Mouse (Mus musculus) kidney, adult 2 months (tissue): ENCODE results near the gene Rab20. TPM values are rescaled to one million over a fixed set of nuclear protein-coding genes. Genes with fewer than 3 reads are reported as not detected.

Experiments used
- DNase-seq: peaks from one replicate; pipeline ENCODE4 v3.0.0; 2021
- H3K27ac ChIP-seq: fragments of 200-500 bp; 2 replicates; pipeline ENCODE4 v1.5.1; 2012; ENCODE audit warnings: low read depth, low read length, control low read depth, inconsistent platforms; ENCODE audit not compliant: insufficient read depth
- H3K27me3 ChIP-seq: fragments of 200-500 bp; replicated peaks from 2 replicates; pipeline ENCODE4 v1.6.1; 2012; ENCODE audit warnings: mild to moderate bottlenecking, moderate library complexity, low read length, inconsistent platforms; ENCODE audit not compliant: control insufficient read depth, insufficient read depth
- H3K36me3 ChIP-seq: fragments of 200-500 bp; 2 replicates; pipeline ENCODE4 v1.6.1; 2012; ENCODE audit warnings: mild to moderate bottlenecking, moderate library complexity, low read length, inconsistent platforms; ENCODE audit not compliant: control insufficient read depth, insufficient read depth
- H3K4me1 ChIP-seq: fragments of 200-500 bp; 2 replicates; pipeline ENCODE4 v1.6.1; 2011; ENCODE audit warnings: low read length; ENCODE audit not compliant: control insufficient read depth, insufficient read depth
- H3K4me3 ChIP-seq: fragments of 200-500 bp; 2 replicates; pipeline ENCODE4 v1.5.1; 2011; ENCODE audit warnings: mild to moderate bottlenecking, low read depth, low read length, control low read depth; ENCODE audit not compliant: insufficient read depth
- CTCF ChIP-seq: fragments of 200-500 bp; conservative IDR thresholded peaks from 2 replicates; pipeline ENCODE4 v1.5.1; 2011; ENCODE audit warnings: low read depth, mild to moderate bottlenecking, control low read depth, low read length, moderate library complexity, mixed read lengths; ENCODE audit not compliant: insufficient read depth, insufficient read length
- POLR2A ChIP-seq: fragments of 200-500 bp; IDR thresholded peaks from one replicate; pipeline ENCODE4 v1.6.1; 2011; ENCODE audit warnings: low read depth, low read length, control low read depth
- WGBS: fragments of 180-500 bp; shearing (Covaris S2); methylation state at CpG from one replicate; pipeline ENCODE4 v1.1.7; 2018; 5-methylcytosine and 5-hydroxymethylcytosine counted together
- polyA plus RNA-seq: library from polyadenylated mRNA; depleted of rRNA; stranded (reverse); fragments of >200 nt; gene quantifications from 2 replicates; pipeline ENCODE4 v1.2.3, GENCODE M21; 2012

Rab20 gene
- polyA plus RNA-seq, 1 experiment, result 76.5 TPM

DNA sequence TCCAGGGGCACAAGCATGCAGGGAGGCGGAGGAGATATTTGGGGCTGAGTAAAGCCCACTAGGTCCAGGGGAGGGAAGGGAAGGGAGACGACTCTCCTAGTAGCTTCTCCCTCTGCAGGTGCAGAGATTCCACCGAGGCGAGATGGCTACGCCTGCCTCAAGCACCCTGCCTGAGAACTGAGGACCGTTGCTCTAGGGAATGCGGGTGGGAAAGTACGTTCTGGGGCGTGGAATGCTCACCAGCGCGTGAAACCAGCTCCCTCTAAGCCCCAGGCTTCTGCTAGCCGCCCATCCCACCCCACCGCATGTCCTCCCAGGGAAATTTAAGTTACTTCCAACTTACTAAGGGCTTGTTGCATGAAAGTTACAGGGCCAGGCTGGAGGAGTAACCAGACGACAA is 1.1 kb upstream of the Rab20 start:
- peak overlapping the region; percentile 75; the same call in 1 of the 2 replicates for H3K4me3 ChIP-seq
- peak; percentile 65 for DNase-seq
- H3K27ac ChIP-seq, result peak overlapping the region; percentile 80
- H3K36me3 ChIP-seq, result no peaks in the 10 kb centered on the region
- peaks cover 28% of the 10 kb centered on the region for H3K4me1 ChIP-seq
- no peak for TF ChIP-seq CTCF
- TF ChIP-seq POLR2A, result no peak
- 22% methylated on average over 14 of the region's 14 CpGs for whole genome bisulfite sequencing
- H3K27me3 ChIP-seq, result no peaks in the 10 kb centered on the region

DNA sequence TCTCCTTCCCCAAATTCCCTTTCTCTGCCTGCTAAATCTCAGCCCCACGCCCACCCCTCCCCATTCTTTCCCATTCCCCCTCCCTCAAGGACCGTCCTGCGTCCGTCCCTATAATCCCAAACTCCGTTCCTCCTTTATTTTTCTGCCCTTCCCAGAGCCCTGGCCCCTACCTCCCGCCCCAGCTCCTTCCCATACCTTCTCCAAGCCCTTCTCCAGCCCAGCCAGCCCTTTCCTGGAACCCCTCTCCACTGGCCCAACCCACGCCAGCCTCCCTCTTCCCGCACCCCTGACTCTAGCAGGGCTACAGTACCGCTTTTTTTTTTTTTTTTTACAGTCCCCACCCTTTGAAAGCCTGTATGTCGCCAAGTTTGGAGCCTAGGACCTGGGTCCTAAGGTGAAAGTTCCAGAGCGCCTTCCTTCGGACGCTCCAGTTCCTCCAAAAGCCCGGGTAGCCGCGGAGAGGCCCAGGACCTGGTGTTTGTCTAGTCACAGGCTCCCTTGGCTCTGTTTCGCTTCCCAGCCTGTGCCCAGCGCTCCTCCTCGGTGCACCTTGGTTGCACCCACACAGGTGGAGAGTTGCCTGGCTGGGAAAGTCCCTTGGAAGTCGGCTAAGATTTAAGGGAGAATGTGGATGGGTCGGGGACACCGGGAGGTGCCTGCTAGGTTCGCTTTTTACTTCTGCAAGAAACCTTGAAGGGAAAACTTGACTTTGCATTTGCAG is 457 bp upstream of the Rab20 start:
- peak; percentile 72 for DNase-seq
- no peak for TF ChIP-seq POLR2A
- H3K4me3 ChIP-seq, result peak overlapping the region; percentile 75
- H3K4me1 ChIP-seq, result peaks cover 33% of the 10 kb centered on the region
- H3K27ac ChIP-seq, result peak overlapping the region; percentile 80
- WGBS, result 9% methylated on average over 23 of the region's 23 CpGs
- no peaks in the 10 kb centered on the region for H3K36me3 ChIP-seq
- H3K27me3 ChIP-seq, result no peaks in the 10 kb centered on the region

DNA sequence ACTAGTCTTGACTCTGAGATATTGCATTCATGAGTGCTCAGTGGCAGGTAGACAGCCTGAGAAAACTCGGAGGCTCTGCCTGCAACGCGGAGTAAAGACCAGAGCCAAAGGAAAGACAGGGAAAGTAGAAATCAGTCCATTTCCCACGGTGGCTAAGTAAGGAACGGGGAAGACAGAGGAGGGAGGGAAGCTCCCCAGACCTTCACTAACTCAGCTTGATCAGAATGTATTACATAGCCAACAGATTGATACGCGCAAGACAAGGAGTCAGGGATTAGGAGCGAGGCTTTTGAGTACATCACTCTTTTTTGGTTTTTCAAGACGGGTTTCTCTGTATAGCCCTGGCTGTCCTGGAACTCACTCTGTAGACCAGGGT is 1.3 kb downstream of the Rab20 start:
- 7% methylated on average over 9 of the region's 9 CpGs for WGBS
- H3K27ac ChIP-seq, result peak overlapping the region; percentile 85
- H3K4me3 ChIP-seq, result peak overlapping the region; percentile 75
- H3K4me1 ChIP-seq, result peaks cover 44% of the 10 kb centered on the region
- no peak for TF ChIP-seq POLR2A
- TF ChIP-seq CTCF, result no peak
- H3K36me3 ChIP-seq, result no peaks in the 10 kb centered on the region
- no peaks in the 10 kb centered on the region for H3K27me3 ChIP-seq
- no peak for DNase-seq

DNA sequence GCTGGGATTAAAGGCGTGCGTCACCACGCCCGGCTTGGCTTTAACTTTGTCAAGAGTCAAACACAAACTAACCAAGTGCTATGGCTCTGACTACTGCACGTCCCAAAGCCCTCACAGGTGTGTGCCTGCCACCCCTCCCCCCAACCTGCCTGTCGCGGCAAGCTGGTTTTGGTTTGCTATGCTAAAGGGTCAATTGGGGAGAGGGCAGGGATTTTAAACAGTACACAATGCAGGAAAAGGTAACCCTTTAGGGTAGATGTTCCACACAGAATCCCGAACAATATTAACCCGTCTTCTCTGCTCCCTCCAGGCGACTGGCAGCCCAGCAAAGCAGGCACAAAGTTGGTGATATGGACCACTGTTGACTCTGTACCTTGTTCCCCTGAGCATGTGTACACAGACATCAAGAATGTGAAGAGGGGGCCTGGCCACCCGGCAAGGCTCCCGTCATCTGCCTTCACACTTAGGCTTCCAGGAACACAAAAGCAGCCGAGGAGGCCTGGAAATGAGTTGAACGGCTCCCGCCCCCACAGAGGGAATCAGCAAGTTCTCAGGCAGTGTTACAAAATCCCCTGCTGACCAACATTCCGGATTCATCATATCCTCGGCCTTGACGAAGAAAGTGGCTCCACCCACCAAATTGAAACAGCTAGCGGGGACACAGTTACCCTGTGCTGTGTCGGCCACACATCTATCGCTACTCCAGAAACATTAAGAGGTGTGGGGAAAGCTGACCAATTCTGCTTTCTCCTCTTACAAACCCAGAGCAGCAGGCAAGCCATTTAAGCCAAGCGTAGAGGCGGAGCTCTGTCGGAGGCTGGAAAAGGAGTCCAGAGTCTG is 2.0 kb downstream of the Rab20 start:
- DNase-seq, result peak; percentile 86
- TF ChIP-seq POLR2A (peak; percentile 17), CTCF (no peak)
- Histone ChIP-seq H3K27me3 (no peaks in the 10 kb centered on the region), H3K4me3 (peak overlapping the region; percentile 75), H3K4me1 (peaks cover 43% of the 10 kb centered on the region), H3K36me3 (no peaks in the 10 kb centered on the region), H3K27ac (peak overlapping the region; percentile 85)
- 15% methylated on average over 24 of the region's 24 CpGs for whole genome bisulfite sequencing

DNA sequence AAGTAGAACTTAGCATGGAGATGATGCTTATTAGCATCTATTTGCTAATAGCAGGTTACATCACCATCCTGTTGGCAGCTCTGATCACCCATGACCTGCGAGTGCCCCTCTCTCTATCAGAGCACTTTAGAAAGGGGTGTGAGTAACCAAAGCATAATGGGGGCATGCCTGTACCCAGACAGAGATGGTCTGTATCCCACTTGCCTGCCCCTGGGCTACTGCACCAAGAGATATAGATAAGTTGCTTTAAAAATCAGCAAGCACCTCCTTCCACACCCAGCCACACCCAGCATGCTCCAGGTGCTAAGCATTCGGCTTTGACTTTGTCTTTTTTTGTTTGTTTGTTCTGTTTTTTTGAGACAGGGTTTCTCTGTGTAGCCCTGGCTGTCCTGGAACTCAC is 2.6 kb downstream of the Rab20 start:
- peaks cover 46% of the 10 kb centered on the region for H3K4me1 ChIP-seq
- H3K27ac ChIP-seq, result peak overlapping the region; percentile 85
- TF ChIP-seq CTCF, result no peak
- TF ChIP-seq POLR2A, result no peak
- H3K36me3 ChIP-seq, result no peaks in the 10 kb centered on the region
- peak overlapping the region; percentile 75; the same call in 1 of the 2 replicates for H3K4me3 ChIP-seq
- no peak for DNase-seq
- H3K27me3 ChIP-seq, result no peaks in the 10 kb centered on the region
- WGBS, result 30% methylated on average over 2 of the region's 2 CpGs

DNA sequence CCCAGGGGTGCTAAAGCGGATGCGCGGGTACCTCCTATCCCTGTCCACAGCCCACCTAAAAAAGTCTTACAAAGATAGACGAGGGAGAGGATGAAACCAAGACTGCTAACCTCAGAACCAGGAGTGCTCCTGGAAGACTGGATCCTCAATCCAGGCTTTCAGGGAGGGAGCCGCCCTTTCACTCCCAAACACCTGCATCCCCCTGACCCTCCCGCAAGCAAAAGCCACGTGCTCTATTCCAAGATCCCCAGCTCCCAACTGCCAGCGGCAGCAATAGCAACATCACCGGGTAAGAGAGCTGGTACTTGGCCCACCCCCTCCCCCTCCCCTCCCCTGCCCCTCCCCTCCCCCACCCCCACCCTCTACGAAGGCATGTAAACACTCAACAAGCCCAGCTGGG is 3.1 kb downstream of the Rab20 start:
- peaks cover 47% of the 10 kb centered on the region for H3K4me1 ChIP-seq

DNA sequence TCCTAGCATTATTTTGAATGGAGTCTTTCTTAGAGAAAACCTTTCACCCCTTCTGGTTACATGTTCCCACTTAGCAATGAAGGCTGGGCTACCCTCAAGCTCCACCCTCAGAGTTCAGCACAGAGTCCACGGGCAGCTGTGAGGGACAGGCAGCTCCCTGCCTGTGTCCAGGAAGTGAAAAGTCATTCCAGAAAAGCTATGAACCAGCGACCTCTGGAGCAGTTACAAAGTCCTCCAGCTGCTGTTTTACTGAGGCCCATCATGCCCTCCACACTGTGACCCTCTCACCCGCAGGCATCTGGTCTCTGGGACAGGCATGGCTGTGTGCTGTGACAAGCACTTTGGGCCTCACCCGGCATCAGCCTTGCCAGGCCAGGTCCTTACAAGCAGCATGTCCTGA is 5.4 kb downstream of the Rab20 start:
- Histone ChIP-seq H3K4me1 (peaks cover 55% of the 10 kb centered on the region), H3K27me3 (no peaks in the 10 kb centered on the region), H3K27ac (peak overlapping the region; percentile 92), H3K36me3 (no peaks in the 10 kb centered on the region), H3K4me3 (no peak overlapping the region)
- WGBS, result 5% methylated on average over 4 of the region's 4 CpGs
- DNase-seq, result peak; percentile 96
- no peak for TF ChIP-seq POLR2A
- TF ChIP-seq CTCF, result 0 out of 2 replicates have a peak, but pooled peaks have one; percentile 2

More for the DNA sequence above, 3.1 kb downstream of the Rab20 start:
- TF ChIP-seq CTCF (no peak), POLR2A (no peak)
- Histone ChIP-seq H3K36me3 (no peaks in the 10 kb centered on the region), H3K4me3 (no peak overlapping the region), H3K27ac (peak overlapping the region; percentile 85; the same call in 1 of the 2 replicates), H3K27me3 (no peaks in the 10 kb centered on the region)
- WGBS, result 34% methylated on average over 10 of the region's 10 CpGs
- no peak for DNase-seq
